Mouse (Mus musculus) layer of hippocampus, adult 9-10 months (tissue): ENCODE measurements at regions not wholly inside any gene's neighbourhood (a gene's known extent, or its start where the extent isn't known, plus 50 kb on each side); places are given as distances from the start of the nearest gene placed in this dataset.

Experiments used
- DNase-seq: peaks from one replicate; pipeline ENCODE4 v3.0.0; 2022; ENCODE audit warnings: low spot score

DNA sequence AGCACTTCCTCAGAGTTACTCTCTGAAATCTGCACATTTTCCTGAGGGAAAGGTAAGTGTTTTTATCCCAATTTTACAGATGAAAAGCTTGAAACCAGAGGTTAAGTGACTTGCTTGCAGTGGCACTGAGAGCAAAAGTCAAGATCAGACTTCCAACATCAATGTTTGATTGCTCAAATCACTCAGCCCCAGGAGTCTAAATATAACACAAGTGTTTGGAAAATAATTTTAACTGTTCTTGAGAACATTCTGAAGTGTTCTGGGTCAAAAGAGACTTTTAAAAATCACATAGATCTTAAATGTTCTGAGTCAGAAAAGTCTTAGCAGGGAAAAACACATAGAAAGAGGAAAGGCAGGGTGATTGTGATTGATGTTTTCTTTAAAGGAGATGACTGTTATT is 848.6 kb upstream of the Cntnap5a start:
- no peak for DNase-seq

- DNase-seq: no peak
These were observed 834.9 kb upstream of the Cntnap5a start for GRCm38 (mm10) chr1:114849671-114850070.

GRCm38 (mm10) chr1:114860983-114861382 is 823.6 kb upstream of the Cntnap5a start:
- DNase-seq: no peak

DNA sequence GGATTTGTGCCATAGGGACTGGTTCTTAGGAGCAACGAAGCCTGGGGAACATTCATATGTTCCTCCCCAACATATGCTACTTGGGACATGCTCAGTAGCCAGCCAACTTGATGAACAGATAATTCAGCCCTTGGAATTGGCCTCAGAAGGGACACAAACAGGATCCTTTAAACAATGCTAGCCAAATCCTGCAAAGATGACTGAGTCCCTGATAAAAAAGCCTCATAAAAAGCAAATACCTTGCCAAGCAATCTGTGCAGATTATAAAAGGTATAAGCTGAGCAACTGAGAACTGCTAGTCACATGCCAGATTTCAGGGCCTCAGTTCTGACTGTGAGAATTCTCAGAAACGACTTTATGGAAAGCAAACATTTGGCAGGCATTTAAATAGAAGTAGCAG is 821.6 kb upstream of the Cntnap5a start:
- DNase-seq: peak; percentile 12

DNA sequence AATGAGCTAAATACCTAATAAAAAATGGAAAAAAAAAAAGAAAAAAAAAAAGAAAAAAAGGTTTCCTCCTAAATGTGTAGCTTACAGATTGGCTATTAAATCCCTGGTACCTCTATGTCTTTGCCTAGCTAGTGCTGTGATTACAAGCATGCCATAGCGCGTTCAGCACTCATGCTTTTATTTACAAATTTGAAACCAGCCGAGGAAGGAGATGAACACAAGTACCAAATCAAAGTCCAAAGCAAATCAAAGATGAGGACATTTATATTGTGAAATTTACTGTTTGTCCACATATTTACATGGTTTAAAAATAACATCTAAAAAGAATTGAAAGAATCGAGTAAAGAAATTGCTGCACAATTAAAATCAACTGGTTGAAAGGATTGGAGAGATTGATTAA is 808.8 kb upstream of the Cntnap5a start:
- no peak for DNase-seq
